Mouse (Mus musculus): Measurements from ENCODE around the gene Ccdc17.

The Ccdc17 gene

GRCm38 (mm10) chr4:116596379-116596778 lies at the start of gene Ccdc17:
Gene Ccdc17 (plus strand): TSS chr4:116596654.
- DNase-seq (ENCODE audit: low spot score in 2 of 2): peak; percentile 25 to 37

DNA sequence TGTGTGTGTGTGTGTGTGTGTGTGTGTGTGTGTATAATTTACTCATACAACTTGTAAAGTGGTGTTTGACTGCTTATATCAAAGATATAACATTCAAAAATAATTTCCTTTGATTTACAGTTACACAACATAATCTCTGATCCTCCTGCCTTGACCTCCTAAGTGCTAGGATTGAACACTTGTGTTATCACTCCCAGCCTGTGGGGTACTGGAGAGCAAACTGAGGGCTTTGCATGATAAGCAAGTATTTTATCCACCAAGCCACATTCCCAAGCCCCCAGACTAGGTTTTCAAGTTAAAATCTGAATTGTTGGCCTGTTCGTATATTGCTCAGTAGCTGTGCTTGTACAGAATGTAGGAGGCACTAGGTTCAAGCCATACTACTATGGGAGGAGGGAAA lies 46.0 kb upstream of the Ccdc17 start:
- DNase-seq (ENCODE audit: low spot score in 2 of 2): no peak

- no peak for DNase-seq (ENCODE audit: low spot score in 2 of 2)
Observed at GRCm38 (mm10) chr4:116553035-116553434, 43.4 kb upstream of the Ccdc17 start.

- peak; percentile 61 to 70 for DNase-seq (ENCODE audit: low spot score in 2 of 2)
Observed at GRCm38 (mm10) chr4:116555413-116556300, 40.8 kb upstream of the Ccdc17 start, which contains the start of gene Tmem69. Gene Tmem69 (minus strand): TSS chr4:116555936.

- peak; percentile 90 to 93 for DNase-seq (ENCODE audit: low spot score in 2 of 2)
Observed at GRCm38 (mm10) chr4:116556561-116557305, 39.7 kb upstream of the Ccdc17 start.

DNA sequence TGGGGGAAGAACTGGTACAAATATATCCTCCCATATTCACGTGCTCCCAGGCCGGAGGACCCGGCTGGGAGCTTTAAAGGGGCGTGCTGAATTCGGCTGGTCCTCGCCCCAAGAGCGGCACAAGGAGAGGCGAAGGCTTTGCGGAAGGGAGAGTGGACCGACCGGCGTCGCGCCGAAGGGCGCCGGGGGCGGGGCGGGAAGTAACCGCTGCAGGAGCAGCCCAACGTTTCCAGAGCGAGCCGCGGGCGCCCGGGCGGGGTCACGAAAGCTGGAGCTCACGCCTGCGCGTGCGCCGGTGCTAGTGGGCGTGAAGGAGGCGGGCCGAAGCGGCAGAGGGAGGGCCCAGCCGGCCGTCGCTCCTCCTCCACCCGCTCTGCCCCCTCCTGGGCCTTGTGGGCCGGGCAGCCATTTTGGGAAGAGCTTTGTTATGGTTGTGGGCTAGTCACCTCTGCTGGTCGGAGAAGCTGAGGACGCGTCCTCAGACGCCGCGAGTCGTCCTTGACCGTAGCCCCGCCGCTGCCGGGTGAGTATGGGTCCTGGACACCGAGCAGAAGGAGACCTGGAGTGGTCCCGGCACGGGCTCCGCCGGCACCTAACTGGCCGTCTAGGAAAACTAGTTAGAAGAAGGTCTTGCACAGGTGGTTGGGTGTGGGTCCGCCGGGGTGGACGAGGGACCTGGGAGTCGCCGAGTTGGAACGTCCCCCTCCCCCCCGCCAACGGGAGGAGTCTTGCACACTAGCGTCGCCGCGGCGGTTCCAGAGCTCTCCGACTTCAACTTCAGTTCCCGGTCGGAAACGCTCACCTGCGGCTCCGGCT lies 38.9 kb upstream of the Ccdc17 start, which contains the start of gene Gpbp1l1:
Gene Gpbp1l1, plus strand, starts transcription at position 353 of the 816 bp plus-strand sequence.
- DNase-seq (ENCODE audit: low spot score in 2 of 2): peak; percentile 94 to 96

DNA sequence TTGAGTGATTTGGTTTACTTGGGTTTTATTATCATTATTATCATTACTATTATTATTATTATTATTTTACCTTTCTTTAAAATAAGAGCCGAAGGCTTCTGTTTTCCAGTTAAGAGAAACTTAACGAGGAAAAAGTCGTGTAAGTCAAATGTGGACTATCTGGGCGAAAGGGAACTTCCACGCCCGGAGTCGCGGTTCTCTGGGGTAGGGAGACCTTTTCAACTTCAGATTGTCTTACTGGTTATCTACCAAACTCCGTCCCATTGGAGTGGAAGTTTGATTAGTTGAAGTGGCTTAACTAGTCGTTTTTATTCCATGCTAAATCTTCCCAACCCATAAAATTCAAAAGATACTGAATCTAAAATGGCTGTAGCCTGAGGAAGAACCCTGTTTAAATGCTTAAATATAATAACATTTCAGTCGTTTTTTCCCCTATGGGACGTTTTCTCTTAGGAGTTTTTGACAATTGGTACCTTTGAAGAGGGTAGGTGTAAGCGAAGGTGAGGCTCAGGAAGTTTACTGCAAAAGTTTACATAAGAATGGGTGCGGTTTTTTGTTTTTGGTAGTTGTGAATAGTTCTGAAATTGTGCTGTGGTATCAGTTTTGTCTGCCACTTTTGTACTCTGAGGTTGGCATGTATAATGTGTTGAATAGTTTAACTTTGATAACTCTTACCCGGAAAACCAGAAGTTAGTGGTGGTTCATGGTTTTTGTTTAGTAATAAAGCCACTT lies 38.1 kb upstream of the Ccdc17 start:
- no peak for DNase-seq (ENCODE audit: low spot score in 2 of 2)

GRCm38 (mm10) chr4:116595793-116596192 lies 661 bp upstream of the Ccdc17 start:
- DNase-seq (ENCODE audit: low spot score in 2 of 2): no peak

DNA sequence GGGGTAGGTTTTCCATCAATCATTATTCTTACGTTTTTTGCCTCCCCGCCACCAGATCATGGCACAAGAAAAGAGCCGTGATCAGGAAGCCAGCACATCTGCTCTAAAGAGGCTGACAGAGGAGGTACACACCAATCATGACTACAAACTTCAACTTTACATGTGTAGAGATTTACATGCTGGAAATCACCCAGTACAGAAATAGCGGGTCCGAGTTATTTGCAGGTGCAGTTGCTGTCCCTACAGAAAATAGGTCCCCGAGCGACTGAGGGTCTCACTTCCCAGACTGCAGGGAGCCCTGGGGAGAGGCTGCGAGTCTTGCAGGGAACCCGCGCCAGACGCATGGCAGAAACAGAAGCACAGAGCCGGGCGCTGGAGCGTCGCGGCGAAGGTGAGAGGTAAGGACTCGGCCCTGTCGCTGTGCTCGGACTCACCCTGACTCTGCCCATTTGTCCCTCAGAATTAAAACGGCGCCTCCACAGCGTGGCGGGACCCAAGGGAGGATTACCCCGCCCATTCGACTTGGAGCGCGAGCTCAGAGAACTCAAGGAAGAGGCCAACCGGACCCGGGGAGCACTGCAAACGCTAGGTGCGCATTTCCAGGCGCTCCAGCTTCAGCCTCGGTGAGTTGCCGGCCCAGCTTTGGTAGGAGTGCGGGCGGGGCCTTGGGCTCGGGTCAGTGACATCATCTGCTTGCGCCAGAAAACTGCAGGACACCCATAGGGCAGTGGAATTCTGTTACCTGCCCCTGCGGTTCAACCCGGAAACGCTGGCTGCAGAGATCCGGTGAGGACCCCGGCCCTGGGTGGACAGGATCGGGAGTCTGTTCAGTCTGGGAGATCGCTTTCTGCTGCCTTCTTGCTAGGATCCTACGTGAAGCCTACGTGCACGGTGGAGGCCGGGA lies 776 bp downstream of the Ccdc17 start:
- DNase-seq (ENCODE audit: low spot score in 2 of 2): peak; percentile 85 to 88

GRCm38 (mm10) chr4:116612621-116613020 lies 16.2 kb downstream of the Ccdc17 start:
- DNase-seq (ENCODE audit: low spot score in 2 of 2): no peak

DNA sequence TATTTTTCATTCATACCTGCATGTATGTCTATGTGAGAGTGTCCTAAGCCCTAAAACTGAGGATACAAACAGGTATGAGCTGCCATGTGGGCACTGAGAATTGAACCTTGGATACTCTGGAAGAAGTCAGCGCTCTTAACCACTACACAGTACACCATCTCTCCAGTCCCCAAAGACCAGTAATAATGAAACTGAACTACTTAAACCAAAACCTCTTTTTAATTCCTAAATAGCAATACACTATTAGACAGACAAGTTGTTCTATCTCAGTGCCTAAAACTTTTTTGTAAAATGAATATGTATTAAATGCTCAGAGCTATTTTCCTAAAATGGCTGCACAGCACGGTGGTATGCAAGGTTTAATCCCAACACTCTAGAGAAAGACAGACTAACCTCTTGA lies 18.8 kb downstream of the Ccdc17 start:
- no peak for DNase-seq (ENCODE audit: low spot score in 2 of 2)

- no peak for DNase-seq (ENCODE audit: low spot score in 2 of 2)
Observed at GRCm38 (mm10) chr4:116624831-116625230, 28.4 kb downstream of the Ccdc17 start.

DNA sequence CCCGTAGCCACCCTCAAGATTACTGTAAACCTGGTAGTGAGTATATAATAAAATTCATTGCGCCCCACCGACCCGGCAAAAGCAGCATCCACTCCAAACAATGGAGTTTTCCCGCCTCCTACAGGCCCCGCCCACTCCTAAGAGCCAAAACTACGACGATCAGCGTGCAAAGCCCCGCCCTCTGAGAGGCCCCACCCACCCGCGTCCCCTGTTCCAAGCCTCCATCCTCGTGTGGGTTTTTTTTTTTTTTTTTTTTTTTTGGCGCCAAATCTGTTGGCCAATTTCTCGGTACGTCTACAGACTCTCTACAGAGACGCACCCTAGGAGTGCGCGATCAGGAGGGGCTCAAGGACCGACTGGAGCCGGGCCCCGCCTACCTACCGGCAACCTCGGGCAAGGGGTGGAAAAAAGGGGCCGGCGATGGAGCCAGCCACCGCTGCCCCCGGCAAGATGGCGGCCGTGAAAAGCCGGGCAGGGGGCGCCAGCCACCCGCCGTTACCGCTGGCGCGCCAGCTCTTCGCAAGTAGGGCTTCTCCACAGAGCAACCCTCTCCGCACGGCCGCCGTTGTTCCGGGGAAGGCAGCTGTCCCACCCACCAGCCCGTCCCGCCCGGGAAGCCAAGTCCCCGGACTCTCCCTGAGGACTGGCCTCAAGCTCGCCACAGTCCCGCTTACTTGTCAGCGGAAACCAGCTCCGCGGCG lies 30.4 kb downstream of the Ccdc17 start:
- DNase-seq (ENCODE audit: low spot score in 2 of 2): peak; percentile 60 to 88

- DNase-seq (ENCODE audit: low spot score in 2 of 2): peak in 1 of 2 experiments; percentile 85
Observed at GRCm38 (mm10) chr4:116627359-116627716, 30.9 kb downstream of the Ccdc17 start.

DNA sequence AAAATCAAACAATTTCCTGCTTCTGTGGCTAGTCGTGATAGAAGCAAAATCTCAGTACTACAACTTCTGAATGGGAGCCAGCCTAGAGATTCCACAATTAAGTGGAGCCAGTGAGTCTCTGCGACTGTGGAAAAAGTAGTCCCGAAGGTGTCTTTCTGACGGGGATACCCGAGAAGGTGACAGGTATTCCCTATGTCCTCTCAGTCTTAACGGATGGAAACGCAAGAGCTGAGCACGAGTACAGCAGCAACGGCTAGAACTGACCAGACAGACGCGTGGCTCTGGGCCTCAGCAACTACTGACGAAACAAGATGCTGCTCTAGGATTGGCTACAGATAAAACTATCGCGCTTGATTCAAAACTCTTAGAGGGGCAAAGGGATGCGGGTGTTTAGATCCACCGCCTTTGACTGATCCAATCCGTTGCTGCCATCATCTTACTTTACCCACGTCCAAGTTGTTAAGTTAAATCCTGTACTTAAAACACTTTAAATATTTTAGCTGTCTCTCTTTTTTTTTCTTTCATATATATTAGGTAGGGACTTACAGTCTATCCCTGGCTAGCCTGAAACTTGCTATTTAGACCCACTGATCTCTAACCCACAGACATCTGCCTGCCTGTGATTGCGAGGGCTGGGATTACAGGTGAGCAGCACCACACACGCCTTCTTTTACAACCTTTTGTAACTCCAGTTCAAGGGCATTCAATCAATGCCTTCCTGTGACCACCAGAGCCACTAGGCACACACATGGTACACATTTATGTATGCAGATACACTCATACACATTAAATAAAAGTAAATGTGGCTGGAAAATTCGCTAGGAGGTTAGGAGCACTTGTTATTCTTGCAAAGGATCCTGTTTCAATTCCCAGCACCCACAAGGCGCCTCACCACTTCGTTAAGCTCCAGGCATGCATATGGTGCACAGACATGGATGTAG lies 31.5 kb downstream of the Ccdc17 start, which contains the start of gene Nasp:
Gene Nasp, minus strand, starts transcription at position 220 of the 941 bp plus-strand sequence.
- peak; percentile 62 to 73 for DNase-seq (ENCODE audit: low spot score in 2 of 2)

DNA sequence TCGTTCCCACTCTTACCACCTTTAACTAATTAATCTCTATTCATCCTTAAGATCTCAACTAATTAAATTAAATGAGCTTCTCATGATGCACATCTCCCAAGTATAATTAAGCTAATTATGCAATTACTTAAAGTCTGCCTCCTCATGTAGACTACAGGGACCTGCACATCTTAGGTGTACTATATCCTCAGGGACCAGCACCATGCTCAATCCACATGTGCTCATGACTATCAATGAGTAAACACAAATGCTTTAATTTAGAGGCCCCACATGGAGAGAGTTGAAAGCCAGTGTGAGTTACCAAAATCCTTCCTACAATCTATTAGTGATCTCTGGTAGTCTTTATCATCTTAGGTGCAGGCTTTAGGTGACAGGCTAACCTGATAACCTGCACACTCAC lies 38.7 kb downstream of the Ccdc17 start:
- no peak for DNase-seq (ENCODE audit: low spot score in 2 of 2)

GRCm38 (mm10) chr4:116638821-116639220 lies 42.4 kb downstream of the Ccdc17 start:
- DNase-seq (ENCODE audit: low spot score in 2 of 2): no peak

- DNase-seq (ENCODE audit: low spot score in 2 of 2): no peak
Observed at GRCm38 (mm10) chr4:116642071-116642470, 45.6 kb downstream of the Ccdc17 start.
